Mouse (Mus musculus) liver, embryonic 13.5 days (tissue): ENCODE results near the gene Nepro. TPM values are rescaled to one million over a fixed set of nuclear protein-coding genes. Genes with fewer than 3 reads are reported as not detected.
A peak's percentile ranks its signal among the peaks of the same experiment; 100 is the strongest.

Experiments used
- ATAC-seq: fragments of 200-750 bp; cut with Nextera tagmentation; 2 replicates; pipeline ENCODE4 v1.8.0; 2017; ENCODE audit warnings: low read depth, mild to moderate bottlenecking, moderate number of reproducible peaks, moderate library complexity
- DNase-seq: peaks from one replicate; pipeline ENCODE4 v3.0.0; 2022
- H3K27ac ChIP-seq: fragments of 300-500 bp; sonication (generic); 2 replicates; pipeline ENCODE4 v1.5.1; 2015; ENCODE audit warnings: moderate library complexity, mild to moderate bottlenecking, inconsistent platforms
- H3K27me3 ChIP-seq: fragments of 300-500 bp; sonication (generic); 2 replicates; pipeline ENCODE4 v1.6.1; 2015; ENCODE audit warnings: mild to moderate bottlenecking, inconsistent platforms
- H3K36me3 ChIP-seq: fragments of 300-500 bp; sonication (generic); 2 replicates; pipeline ENCODE4 v1.6.1; 2015; ENCODE audit warnings: mild to moderate bottlenecking, inconsistent platforms
- H3K4me1 ChIP-seq: fragments of 300-500 bp; sonication (generic); replicated peaks from 2 replicates; pipeline ENCODE4 v1.6.1; 2015; ENCODE audit warnings: inconsistent platforms
- H3K4me2 ChIP-seq: fragments of 300-500 bp; sonication (generic); 2 replicates; pipeline ENCODE4 v1.6.1; 2015; ENCODE audit warnings: inconsistent platforms, mild to moderate bottlenecking, moderate library complexity
- H3K4me3 ChIP-seq: fragments of 300-500 bp; sonication (generic); replicated peaks from 2 replicates; pipeline ENCODE4 v1.5.1; 2015; ENCODE audit warnings: mild to moderate bottlenecking, inconsistent platforms
- H3K9ac ChIP-seq: fragments of 300-500 bp; sonication (generic); 2 replicates; pipeline ENCODE4 v1.6.1; 2015; ENCODE audit warnings: mild to moderate bottlenecking, inconsistent platforms
- H3K9me3 ChIP-seq: fragments of 300-500 bp; sonication (generic); replicated peaks from 2 replicates; pipeline ENCODE4 v1.6.1; 2016; ENCODE audit warnings: inconsistent platforms
- WGBS: fragments of 180-500 bp; shearing (Covaris S2); methylation state at CpG from one replicate; pipeline ENCODE4 v1.1.7; 2015; ENCODE audit not compliant: insufficient replicate concordance; 5-methylcytosine and 5-hydroxymethylcytosine counted together
- polyA plus RNA-seq: library from polyadenylated mRNA; unstranded; fragments of >200 nt; fragmentation: Nextera tagmentation; extraction: Ambion mirVana; gene quantifications from 2 replicates; pipeline ENCODE4 v1.2.1, GENCODE M21; 2015

Nepro gene
- 3.8 and 4.1 TPM in 2 replicates for polyA plus RNA-seq

DNA sequence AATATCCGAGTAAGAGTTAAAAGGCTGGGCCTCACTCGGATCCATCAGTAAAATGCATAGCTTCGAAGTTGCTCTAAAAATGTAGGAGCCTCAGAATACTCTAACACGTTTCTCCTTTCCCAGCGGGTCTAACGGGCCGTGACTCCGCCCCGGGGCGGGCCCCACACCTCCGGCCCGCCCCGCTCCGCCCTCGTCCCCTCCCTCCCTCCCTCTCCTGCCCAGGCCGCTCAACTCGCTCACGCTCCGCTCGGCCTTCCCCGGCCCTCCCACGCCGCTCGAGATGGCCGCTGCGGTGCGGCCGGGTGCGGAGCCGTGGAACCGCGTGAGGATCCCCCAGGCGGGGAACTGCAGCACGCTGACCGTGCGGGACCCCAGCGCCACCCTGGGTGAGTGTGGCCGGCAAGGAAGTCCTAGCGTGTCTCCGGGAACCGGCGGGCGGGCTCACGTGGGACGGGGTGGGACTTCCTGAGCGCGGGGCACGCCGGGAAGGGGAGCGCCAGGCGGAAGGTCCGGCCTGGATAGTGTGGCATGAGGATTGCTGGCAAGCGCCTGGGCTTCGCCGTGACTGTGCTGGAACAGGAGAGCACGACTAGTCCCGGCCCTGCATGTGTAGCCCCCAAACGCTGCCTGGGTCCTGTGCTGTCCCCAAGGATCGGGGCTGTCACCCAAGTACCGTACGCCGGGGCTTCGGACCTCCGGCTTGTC is at the start of gene Nepro:
TSS of gene Nepro (plus strand) at position 219 of the 705 bp plus-strand sequence.
- Histone ChIP-seq H3K4me3 (peak within 1 kb of the TSS; percentile 85), H3K36me3 (peaks cover 16% of the 10 kb centered on the region), H3K27ac (peak within 1 kb of the TSS; percentile 85), H3K4me2 (peak within 1 kb of the TSS; percentile 89), H3K9me3 (no peaks in the 10 kb centered on the region), H3K27me3 (no peaks in the 10 kb centered on the region), H3K4me1 (peaks cover 34% of the 10 kb centered on the region), H3K9ac (peak within 1 kb of the TSS; percentile 90)
- peak; percentile 90 for DNase-seq
- WGBS: under 1% methylated on average over 64 of the region's 64 CpGs
- ATAC-seq: peak; percentile 98

GRCm38 (mm10) chr16:44676357-44676756 is 47.7 kb upstream of the Nepro start:
- Histone ChIP-seq H3K9ac (no peak overlapping the region), H3K4me2 (no peak overlapping the region), H3K27ac (no peak overlapping the region), H3K4me3 (no peak overlapping the region), H3K9me3 (no peaks in the 10 kb centered on the region), H3K4me1 (no peaks in the 10 kb centered on the region), H3K36me3 (no peaks in the 10 kb centered on the region), H3K27me3 (peaks cover 4% of the 10 kb centered on the region; the same call in 1 of the 2 replicates)
- WGBS: 84% methylated on average over 2 of the region's 2 CpGs
- DNase-seq (no peak), ATAC-seq (no peak)

- Histone ChIP-seq H3K4me1 (no peaks in the 10 kb centered on the region), H3K4me2 (no peak overlapping the region), H3K4me3 (no peak overlapping the region), H3K9ac (no peak overlapping the region), H3K27me3 (no peaks in the 10 kb centered on the region), H3K9me3 (0 out of 2 replicates have a peak, but pooled peaks cover 5% of the 10 kb centered on the region), H3K27ac (no peak overlapping the region), H3K36me3 (no peaks in the 10 kb centered on the region)
- no peak for ATAC-seq
- DNase-seq: no peak
- 73% methylated on average over 8 of the region's 8 CpGs for WGBS
These were observed 45.0 kb upstream of the Nepro start for GRCm38 (mm10) chr16:44679082-44679481.

DNA sequence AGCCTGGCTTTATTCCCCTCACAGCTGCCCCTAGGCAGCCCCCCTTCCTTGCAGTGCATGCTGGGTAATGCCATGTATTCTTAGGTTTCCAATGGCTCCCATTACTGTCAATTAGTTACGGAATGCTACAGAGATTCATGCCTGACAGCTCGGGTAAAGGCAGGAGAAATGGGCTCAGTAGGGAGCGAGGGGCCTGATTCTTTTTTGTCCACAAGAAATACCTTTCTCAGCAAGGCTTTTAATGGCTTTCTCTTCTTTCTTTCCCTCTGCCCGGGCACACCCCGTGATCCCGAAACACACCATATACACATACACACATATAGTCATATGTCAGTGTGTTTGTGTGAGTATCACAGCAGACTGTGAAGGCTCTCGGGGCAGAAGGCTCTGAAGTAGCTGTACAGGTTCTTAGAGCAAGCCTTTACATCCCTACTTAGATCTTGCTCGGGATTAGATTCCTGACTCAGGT is 44.6 kb upstream of the Nepro start:
- no peaks in the 10 kb centered on the region for H3K36me3 ChIP-seq
- ATAC-seq (no peak), DNase-seq (no peak)
- H3K4me2 ChIP-seq: no peak overlapping the region
- no peaks in the 10 kb centered on the region for H3K27me3 ChIP-seq
- H3K9ac ChIP-seq: no peak overlapping the region
- 65% methylated on average over 8 of the region's 8 CpGs for WGBS
- no peak overlapping the region for H3K27ac ChIP-seq
- H3K4me1 ChIP-seq: no peaks in the 10 kb centered on the region
- H3K9me3 ChIP-seq: 0 out of 2 replicates have a peak, but pooled peaks cover 5% of the 10 kb centered on the region
- no peak overlapping the region for H3K4me3 ChIP-seq

DNA sequence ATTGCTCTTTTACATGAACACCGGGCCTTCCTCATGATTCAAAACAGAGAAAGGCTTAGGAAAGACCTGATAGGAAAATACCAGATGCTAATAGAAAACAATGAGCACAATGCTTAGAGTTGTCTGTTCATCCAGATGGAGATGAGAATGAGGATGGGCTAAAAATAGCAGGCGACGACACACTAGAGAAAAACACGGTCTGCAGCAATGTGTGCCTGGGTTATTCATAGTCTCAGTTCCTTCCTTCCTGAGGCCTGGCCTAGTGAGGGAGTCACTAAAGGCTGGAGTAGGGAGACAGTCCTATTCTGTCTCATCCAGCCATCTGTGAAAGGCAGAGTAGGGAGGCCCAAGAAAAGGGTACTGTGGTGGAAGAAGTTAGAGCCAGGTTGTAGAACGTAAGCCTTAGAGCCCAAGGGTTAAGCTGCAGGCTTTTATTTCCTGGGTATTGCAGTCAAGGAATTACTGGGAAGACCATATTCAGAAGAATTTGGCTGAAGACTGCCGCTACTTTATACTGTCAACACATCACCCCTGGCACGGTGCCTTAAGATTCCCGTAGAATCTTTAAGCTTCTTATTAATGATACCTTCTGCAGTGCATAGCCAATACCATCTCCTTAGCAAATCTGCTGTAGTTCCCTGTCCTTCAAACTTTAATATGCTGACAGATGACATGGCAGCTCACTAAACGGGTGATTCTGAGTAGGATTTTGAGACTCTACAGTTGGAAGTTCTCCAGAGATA is 43.2 kb upstream of the Nepro start:
- H3K36me3 ChIP-seq: no peaks in the 10 kb centered on the region
- no peak overlapping the region for H3K9ac ChIP-seq
- DNase-seq: no peak
- no peak overlapping the region for H3K4me2 ChIP-seq
- no peak overlapping the region for H3K4me3 ChIP-seq
- no peaks in the 10 kb centered on the region for H3K4me1 ChIP-seq
- H3K9me3 ChIP-seq: 0 out of 2 replicates have a peak, but pooled peaks cover 5% of the 10 kb centered on the region
- WGBS: 49% methylated on average over 9 of the region's 9 CpGs
- no peak overlapping the region for H3K27ac ChIP-seq
- ATAC-seq: no peak
- H3K27me3 ChIP-seq: no peaks in the 10 kb centered on the region

GRCm38 (mm10) chr16:44684646-44685045 is 39.5 kb upstream of the Nepro start:
- Histone ChIP-seq H3K27me3 (peaks cover 13% of the 10 kb centered on the region), H3K4me1 (no peaks in the 10 kb centered on the region), H3K36me3 (no peaks in the 10 kb centered on the region), H3K27ac (no peak overlapping the region), H3K9ac (no peak overlapping the region), H3K9me3 (0 out of 2 replicates have a peak, but pooled peaks cover 5% of the 10 kb centered on the region), H3K4me2 (no peak overlapping the region), H3K4me3 (no peak overlapping the region)
- WGBS: 68% methylated on average over 7 of the region's 7 CpGs
- DNase-seq (no peak), ATAC-seq (no peak)

DNA sequence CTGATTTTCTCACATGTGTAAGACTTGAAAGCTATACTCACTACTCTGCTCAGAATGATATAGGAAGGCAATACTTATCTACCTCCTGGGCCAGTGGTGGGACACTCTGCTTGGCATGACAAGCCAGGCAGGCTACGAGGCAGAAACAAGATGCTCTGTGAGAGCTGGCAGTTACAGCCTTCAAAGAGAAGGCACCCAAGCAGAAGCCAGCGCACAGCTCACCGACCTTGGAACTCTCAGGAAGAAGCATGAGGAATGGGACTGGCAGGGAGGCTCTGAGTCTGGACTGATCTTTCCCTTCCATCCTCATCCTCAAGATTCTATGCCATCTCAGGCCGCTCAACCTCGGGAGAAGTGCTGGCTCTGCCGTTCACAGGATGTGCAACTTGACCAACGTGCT is 38.7 kb upstream of the Nepro start:
- no peak overlapping the region for H3K4me3 ChIP-seq
- H3K27me3 ChIP-seq: peaks cover 13% of the 10 kb centered on the region
- H3K9ac ChIP-seq: no peak overlapping the region
- 0 out of 2 replicates have a peak, but pooled peaks cover 5% of the 10 kb centered on the region for H3K9me3 ChIP-seq
- DNase-seq (no peak), ATAC-seq (no peak)
- WGBS: 51% methylated on average over 7 of the region's 7 CpGs
- H3K27ac ChIP-seq: no peak overlapping the region
- no peaks in the 10 kb centered on the region for H3K4me1 ChIP-seq
- H3K4me2 ChIP-seq: no peak overlapping the region
- H3K36me3 ChIP-seq: no peaks in the 10 kb centered on the region

- H3K9ac ChIP-seq: no peak overlapping the region
- 52% methylated on average over 20 of the region's 20 CpGs for WGBS
- no peak overlapping the region for H3K4me2 ChIP-seq
- H3K9me3 ChIP-seq: 0 out of 2 replicates have a peak, but pooled peaks cover 3% of the 10 kb centered on the region
- peaks cover 13% of the 10 kb centered on the region for H3K27me3 ChIP-seq
- no peak overlapping the region for H3K4me3 ChIP-seq
- H3K4me1 ChIP-seq: no peaks in the 10 kb centered on the region
- ATAC-seq: no peak
- no peak for DNase-seq
- no peaks in the 10 kb centered on the region for H3K36me3 ChIP-seq
- H3K27ac ChIP-seq: no peak overlapping the region
These were observed 36.9 kb upstream of the Nepro start for GRCm38 (mm10) chr16:44686991-44687718.

- H3K9me3 ChIP-seq: no peaks in the 10 kb centered on the region
- H3K36me3 ChIP-seq: no peaks in the 10 kb centered on the region
- 17% methylated on average over 18 of the region's 18 CpGs for WGBS
- no peak overlapping the region for H3K27ac ChIP-seq
- peaks cover 13% of the 10 kb centered on the region for H3K27me3 ChIP-seq
- H3K4me3 ChIP-seq: no peak overlapping the region
- no peak overlapping the region for H3K4me2 ChIP-seq
- no peaks in the 10 kb centered on the region for H3K4me1 ChIP-seq
- no peak overlapping the region for H3K9ac ChIP-seq
- no peak for DNase-seq
- ATAC-seq: no peak
These were observed 36.2 kb upstream of the Nepro start for GRCm38 (mm10) chr16:44687719-44688420.

GRCm38 (mm10) chr16:44688507-44688906 is 35.6 kb upstream of the Nepro start:
- no peak overlapping the region for H3K4me3 ChIP-seq
- no peaks in the 10 kb centered on the region for H3K4me1 ChIP-seq
- H3K27ac ChIP-seq: no peak overlapping the region
- no peak overlapping the region for H3K4me2 ChIP-seq
- DNase-seq (no peak), ATAC-seq (no peak)
- no peaks in the 10 kb centered on the region for H3K36me3 ChIP-seq
- peaks cover 13% of the 10 kb centered on the region for H3K27me3 ChIP-seq
- WGBS: 16% methylated on average over 4 of the region's 4 CpGs
- no peaks in the 10 kb centered on the region for H3K9me3 ChIP-seq
- H3K9ac ChIP-seq: no peak overlapping the region
